Mouse (Mus musculus): ENCODE data around the gene Mmp1b.
"Not testable (repeated sequence)": the region's sequence is repeated elsewhere in the genome, so short reads cannot be mapped to it uniquely, and the experiment has no call there.

Mmp1b gene

GRCm38 (mm10) chr9:7387947-7388346 lies at the start of gene Mmp1b:
Mmp1b (minus strand) TSS chr9:7388047.
- DNase-seq (ENCODE audit: low spot score) = no peak

- DNase-seq (ENCODE audit: low spot score) = not testable (repeated sequence)
Measured at GRCm38 (mm10) chr9:7396556-7396955, 8.7 kb upstream of the Mmp1b start.

GRCm38 (mm10) chr9:7354535-7354934 lies 33.3 kb downstream of the Mmp1b start:
- no peak for DNase-seq (ENCODE audit: low spot score)

- no peak for DNase-seq (ENCODE audit: low spot score)
Measured at GRCm38 (mm10) chr9:7345513-7345912, 42.3 kb downstream of the Mmp1b start.

GRCm38 (mm10) chr9:7344107-7344506 lies 43.7 kb downstream of the Mmp1b start, which contains the start of gene Mmp12:
Mmp12 (plus strand) TSS chr9:7344381.
- DNase-seq (ENCODE audit: low spot score) = no peak

GRCm38 (mm10) chr9:7336740-7337483 lies 50.9 kb downstream of the Mmp1b start:
- no peak for DNase-seq (ENCODE audit: low spot score)

- DNase-seq (ENCODE audit: low spot score) = no peak
Measured at GRCm38 (mm10) chr9:7335766-7336680, 51.8 kb downstream of the Mmp1b start.

- no peak for DNase-seq (ENCODE audit: low spot score)
Measured at GRCm38 (mm10) chr9:7331847-7332246, 56.0 kb downstream of the Mmp1b start.

All from adipocyte (in vitro differentiated cells).